Mouse (Mus musculus) embryo, embryonic 10.5 days (tissue): ENCODE data around the gene Cers4.

Experiments
- DNase-seq: peaks from one replicate; pipeline ENCODE4 v3.0.0-alpha.2; 2015; ENCODE audit warnings: low spot score

Cers4 gene

GRCm38 (mm10) chr8:4492851-4493685 is at the start of gene Cers4:
TSS of gene Cers4 (plus strand) at chr8:4493026.
- peak; percentile 83 for DNase-seq

- DNase-seq = no peak
Observed at GRCm38 (mm10) chr8:4458165-4458564, 34.7 kb upstream of the Cers4 start.

GRCm38 (mm10) chr8:4463061-4463460 is 29.8 kb upstream of the Cers4 start:
- DNase-seq = no peak

- no peak for DNase-seq
Observed at GRCm38 (mm10) chr8:4474419-4475187, 18.2 kb upstream of the Cers4 start.

GRCm38 (mm10) chr8:4481154-4481553 is 11.7 kb upstream of the Cers4 start:
- DNase-seq = no peak

- DNase-seq = no peak
Observed at GRCm38 (mm10) chr8:4481586-4481985, 11.2 kb upstream of the Cers4 start.

GRCm38 (mm10) chr8:4482501-4482900 is 10.3 kb upstream of the Cers4 start:
- DNase-seq = no peak

GRCm38 (mm10) chr8:4483330-4483729 is 9.5 kb upstream of the Cers4 start:
- DNase-seq = no peak

- no peak for DNase-seq
Observed at GRCm38 (mm10) chr8:4493686-4494440, 1.0 kb downstream of the Cers4 start.

- no peak for DNase-seq
Observed at GRCm38 (mm10) chr8:4495976-4496375, 3.1 kb downstream of the Cers4 start.

GRCm38 (mm10) chr8:4497610-4498009 is 4.8 kb downstream of the Cers4 start:
- no peak for DNase-seq

GRCm38 (mm10) chr8:4505364-4505763 is 12.5 kb downstream of the Cers4 start:
- no peak for DNase-seq

- DNase-seq = no peak
Observed at GRCm38 (mm10) chr8:4507527-4507926, 14.7 kb downstream of the Cers4 start.

GRCm38 (mm10) chr8:4510824-4511223 is 18.0 kb downstream of the Cers4 start:
- no peak for DNase-seq

- DNase-seq = no peak
Observed at GRCm38 (mm10) chr8:4511429-4512115, 18.7 kb downstream of the Cers4 start.

GRCm38 (mm10) chr8:4512116-4512495 is 19.3 kb downstream of the Cers4 start:
- peak; percentile 42 for DNase-seq

GRCm38 (mm10) chr8:4516162-4516561 is 23.3 kb downstream of the Cers4 start:
- DNase-seq = peak; percentile 47

- no peak for DNase-seq
Observed at GRCm38 (mm10) chr8:4521472-4521871, 28.6 kb downstream of the Cers4 start.

GRCm38 (mm10) chr8:4523525-4523924 is 30.7 kb downstream of the Cers4 start:
- DNase-seq = no peak
